Mouse (Mus musculus): ENCODE data around the gene Inpp5d. TPM values are rescaled to one million over a fixed set of nuclear protein-coding genes. Genes with fewer than 3 reads are reported as not detected.

The Inpp5d gene
- polyA plus RNA-seq, 1 experiment from 2014 or later, result 3.9 TPM

- Histone ChIP-seq H3K27me3 (no peaks in the 10 kb centered on the region), H3K9me3 (no peaks in the 10 kb centered on the region), H3K9ac (replicated peaks) (no peak overlapping the region), H3K4me1 (no peaks in the 10 kb centered on the region), H3K36me3 (no peaks in the 10 kb centered on the region), H3K4me2 (replicated peaks) (no peak overlapping the region), H3K27ac (replicated peaks) (no peak overlapping the region), H3K4me3 (no peak overlapping the region)
- 68% methylated on average over 2 of the region's 2 CpGs for WGBS
- no peak for ATAC-seq (replicated peaks)
Observed at GRCm38 (mm10) chr1:87626344-87626743, 6.2 kb downstream of the Inpp5d start.

GRCm38 (mm10) chr1:87628085-87628484 lies 8.0 kb downstream of the Inpp5d start:
- H3K4me3 ChIP-seq, result no peak overlapping the region
- H3K4me2 ChIP-seq (replicated peaks), result no peak overlapping the region
- H3K36me3 ChIP-seq, result no peaks in the 10 kb centered on the region
- ATAC-seq (replicated peaks), result no peak
- no peaks in the 10 kb centered on the region for H3K4me1 ChIP-seq
- 66% methylated on average over 2 of the region's 2 CpGs for WGBS
- no peaks in the 10 kb centered on the region for H3K9me3 ChIP-seq
- H3K27me3 ChIP-seq, result no peaks in the 10 kb centered on the region
- no peak overlapping the region for H3K27ac ChIP-seq (replicated peaks)
- no peak overlapping the region for H3K9ac ChIP-seq (replicated peaks)

- WGBS, result 89% methylated on average over 10 of the region's 10 CpGs
- ATAC-seq (replicated peaks), result no peak
- no peak overlapping the region for H3K4me3 ChIP-seq
- no peak overlapping the region for H3K9ac ChIP-seq (replicated peaks)
- H3K4me2 ChIP-seq (replicated peaks), result no peak overlapping the region
- no peaks in the 10 kb centered on the region for H3K4me1 ChIP-seq
- H3K36me3 ChIP-seq, result no peaks in the 10 kb centered on the region
- H3K27ac ChIP-seq (replicated peaks), result no peak overlapping the region
- H3K9me3 ChIP-seq, result no peaks in the 10 kb centered on the region
- H3K27me3 ChIP-seq, result no peaks in the 10 kb centered on the region
Observed at GRCm38 (mm10) chr1:87631584-87631983, 11.5 kb downstream of the Inpp5d start.

- Histone ChIP-seq H3K4me1 (no peaks in the 10 kb centered on the region), H3K27ac (replicated peaks) (no peak overlapping the region), H3K4me2 (replicated peaks) (no peak overlapping the region), H3K36me3 (no peaks in the 10 kb centered on the region), H3K27me3 (no peaks in the 10 kb centered on the region), H3K4me3 (no peak overlapping the region), H3K9me3 (no peaks in the 10 kb centered on the region), H3K9ac (replicated peaks) (no peak overlapping the region)
- WGBS, result 79% methylated on average over 6 of the region's 6 CpGs
- ATAC-seq (replicated peaks), result no peak
Observed at GRCm38 (mm10) chr1:87632163-87632562, 12.1 kb downstream of the Inpp5d start.

- Histone ChIP-seq H3K4me3 (no peak overlapping the region), H3K27me3 (no peaks in the 10 kb centered on the region), H3K27ac (replicated peaks) (no peak overlapping the region), H3K4me1 (no peaks in the 10 kb centered on the region), H3K4me2 (replicated peaks) (no peak overlapping the region), H3K9me3 (no peaks in the 10 kb centered on the region), H3K36me3 (no peaks in the 10 kb centered on the region), H3K9ac (replicated peaks) (no peak overlapping the region)
- WGBS, result 92% methylated on average over 12 of the region's 12 CpGs
- ATAC-seq (replicated peaks), result no peak
Observed at GRCm38 (mm10) chr1:87636716-87637117, 16.6 kb downstream of the Inpp5d start.

GRCm38 (mm10) chr1:87637121-87637877 lies 17.2 kb downstream of the Inpp5d start:
- no peak overlapping the region for H3K4me2 ChIP-seq (replicated peaks)
- no peaks in the 10 kb centered on the region for H3K4me1 ChIP-seq
- H3K9ac ChIP-seq (replicated peaks), result no peak overlapping the region
- no peaks in the 10 kb centered on the region for H3K9me3 ChIP-seq
- H3K4me3 ChIP-seq, result no peak overlapping the region
- 92% methylated on average over 4 of the region's 4 CpGs for WGBS
- H3K27me3 ChIP-seq, result no peaks in the 10 kb centered on the region
- H3K36me3 ChIP-seq, result no peaks in the 10 kb centered on the region
- no peak for ATAC-seq (replicated peaks)
- H3K27ac ChIP-seq (replicated peaks), result no peak overlapping the region

- Histone ChIP-seq H3K9ac (replicated peaks) (no peak overlapping the region), H3K4me2 (replicated peaks) (no peak overlapping the region), H3K36me3 (no peaks in the 10 kb centered on the region), H3K27ac (replicated peaks) (no peak overlapping the region), H3K27me3 (no peaks in the 10 kb centered on the region), H3K4me1 (no peaks in the 10 kb centered on the region), H3K4me3 (no peak overlapping the region), H3K9me3 (no peaks in the 10 kb centered on the region)
- ATAC-seq (replicated peaks), result no peak
- WGBS, result 94% methylated on average over 4 of the region's 4 CpGs
Observed at GRCm38 (mm10) chr1:87637878-87638600, 17.9 kb downstream of the Inpp5d start.

- Histone ChIP-seq H3K4me1 (no peaks in the 10 kb centered on the region), H3K27ac (replicated peaks) (no peak overlapping the region), H3K27me3 (no peaks in the 10 kb centered on the region), H3K9ac (replicated peaks) (no peak overlapping the region), H3K4me3 (no peak overlapping the region), H3K4me2 (replicated peaks) (no peak overlapping the region), H3K36me3 (no peaks in the 10 kb centered on the region), H3K9me3 (no peaks in the 10 kb centered on the region)
- ATAC-seq (replicated peaks), result no peak
- 93% methylated on average over 8 of the region's 8 CpGs for WGBS
Observed at GRCm38 (mm10) chr1:87639724-87640123, 19.6 kb downstream of the Inpp5d start.

GRCm38 (mm10) chr1:87640165-87640661 lies 20.1 kb downstream of the Inpp5d start:
- WGBS, result 82% methylated on average over 17 of the region's 17 CpGs
- Histone ChIP-seq H3K4me2 (replicated peaks) (no peak overlapping the region), H3K4me3 (no peak overlapping the region), H3K36me3 (no peaks in the 10 kb centered on the region), H3K27ac (replicated peaks) (no peak overlapping the region), H3K9me3 (no peaks in the 10 kb centered on the region), H3K4me1 (no peaks in the 10 kb centered on the region), H3K9ac (replicated peaks) (no peak overlapping the region), H3K27me3 (no peaks in the 10 kb centered on the region)
- ATAC-seq (replicated peaks), result no peak

GRCm38 (mm10) chr1:87643016-87643415 lies 22.9 kb downstream of the Inpp5d start:
- Histone ChIP-seq H3K9ac (replicated peaks) (no peak overlapping the region), H3K36me3 (no peaks in the 10 kb centered on the region), H3K4me1 (no peaks in the 10 kb centered on the region), H3K27ac (replicated peaks) (no peak overlapping the region), H3K4me3 (no peak overlapping the region), H3K27me3 (no peaks in the 10 kb centered on the region), H3K9me3 (no peaks in the 10 kb centered on the region), H3K4me2 (replicated peaks) (no peak overlapping the region)
- ATAC-seq (replicated peaks), result no peak
- 87% methylated on average over 7 of the region's 7 CpGs for WGBS

GRCm38 (mm10) chr1:87645041-87645440 lies 24.9 kb downstream of the Inpp5d start:
- H3K27me3 ChIP-seq, result no peaks in the 10 kb centered on the region
- H3K36me3 ChIP-seq, result no peaks in the 10 kb centered on the region
- no peak for ATAC-seq (replicated peaks)
- 82% methylated on average over 7 of the region's 7 CpGs for WGBS
- H3K9ac ChIP-seq (replicated peaks), result no peak overlapping the region
- H3K4me3 ChIP-seq, result no peak overlapping the region
- no peaks in the 10 kb centered on the region for H3K4me1 ChIP-seq
- H3K27ac ChIP-seq (replicated peaks), result no peak overlapping the region
- H3K9me3 ChIP-seq, result no peaks in the 10 kb centered on the region
- H3K4me2 ChIP-seq (replicated peaks), result no peak overlapping the region

- Histone ChIP-seq H3K27ac (replicated peaks) (no peak overlapping the region), H3K4me2 (replicated peaks) (no peak overlapping the region), H3K4me3 (no peak overlapping the region), H3K27me3 (no peaks in the 10 kb centered on the region), H3K36me3 (no peaks in the 10 kb centered on the region), H3K9me3 (no peaks in the 10 kb centered on the region), H3K9ac (replicated peaks) (no peak overlapping the region), H3K4me1 (no peaks in the 10 kb centered on the region)
- no peak for ATAC-seq (replicated peaks)
- WGBS, result 84% methylated on average over 6 of the region's 6 CpGs
Observed at GRCm38 (mm10) chr1:87645748-87646147, 25.6 kb downstream of the Inpp5d start.

Data from forebrain, embryonic 15.5 days (tissue).